ENCODE assay signal across 8 mouse cellular contexts in genomic region chr10:59965788-59966187, GRCm38 (mm10). TPM values are rescaled to one million over a fixed set of nuclear protein-coding genes. Genes with fewer than 3 reads are reported as not detected.
DNase-seq lines count a peak whose midpoint lies in the region; ATAC-seq lines count a peak whose summit lies in the region.

No protein-coding gene starts in this region.

- H3K4me1 ChIP-seq in forebrain, embryonic 10.5 days = peaks cover 58% of the 10 kb centered on the region
- H3K4me1 ChIP-seq in forebrain, embryonic 16.5 days (replicated peaks; ENCODE audit: control insufficient read depth, insufficient read depth, low read length) = peaks cover 20% of the 10 kb centered on the region
- peaks cover 22% of the 10 kb centered on the region for H3K4me1 ChIP-seq in kidney, embryonic 14.5 days (ENCODE audit: control insufficient read depth, insufficient read depth, low read length)
- peaks cover 39% of the 10 kb centered on the region for H3K4me1 ChIP-seq in forebrain, embryonic 13.5 days
- H3K4me1 ChIP-seq in neural tube, embryonic 13.5 days (replicated peaks) = peaks cover 37% of the 10 kb centered on the region

- DNase-seq in forebrain, embryonic 10.5 days (ENCODE audit: extremely low spot score, low spot score) = no peak
- DNase-seq in kidney, postnatal 4 days = no peak
- no peak for DNase-seq in Muller cell, postnatal 12 days (ENCODE audit: inconsistent ontology term)

- no peaks in the 10 kb centered on the region; the same call in 1 of the 2 replicates for H3K9me3 ChIP-seq in forebrain, embryonic 10.5 days
- no peaks in the 10 kb centered on the region for H3K9me3 ChIP-seq in forebrain, embryonic 16.5 days (ENCODE audit: control insufficient read depth, low read length)
- no peaks in the 10 kb centered on the region for H3K9me3 ChIP-seq in kidney, embryonic 14.5 days (ENCODE audit: control insufficient read depth, low read length)
- H3K9me3 ChIP-seq in forebrain, embryonic 13.5 days (replicated peaks) = no peaks in the 10 kb centered on the region
- H3K9me3 ChIP-seq in neural tube, embryonic 13.5 days = no peaks in the 10 kb centered on the region

- no peak overlapping the region for H3K9ac ChIP-seq in forebrain, embryonic 16.5 days (replicated peaks; ENCODE audit: low read depth, low read length)
- H3K9ac ChIP-seq in kidney, embryonic 14.5 days (ENCODE audit: low read depth, low read length) = peak overlapping the region; percentile 14; the same call in 1 of the 2 replicates
- H3K9ac ChIP-seq in forebrain, embryonic 13.5 days = no peak overlapping the region
- H3K9ac ChIP-seq in neural tube, embryonic 13.5 days = no peak overlapping the region

- H3K4me2 ChIP-seq in forebrain, embryonic 16.5 days (ENCODE audit: low read length) = no peak overlapping the region
- no peak overlapping the region for H3K4me2 ChIP-seq in kidney, embryonic 14.5 days (replicated peaks; ENCODE audit: low read depth, low read length)
- H3K4me2 ChIP-seq in forebrain, embryonic 13.5 days = no peak overlapping the region
- H3K4me2 ChIP-seq in neural tube, embryonic 13.5 days = no peak overlapping the region

- no peak for ATAC-seq in forebrain, embryonic 16.5 days
- ATAC-seq in kidney, embryonic 14.5 days (ENCODE audit: low FRiP score, low TSS enrichment) = no peak
- ATAC-seq in forebrain, embryonic 13.5 days = no peak
- ATAC-seq in neural tube, embryonic 13.5 days (ENCODE audit: low read depth) = no peak
- ATAC-seq in megakaryocyte-erythroid progenitor cell, adult 5-6 weeks (replicated peaks; ENCODE audit: low FRiP score, low TSS enrichment, poor library complexity, severe bottlenecking) = no peak

- peaks cover 3% of the 10 kb centered on the region; the same call in 1 of the 2 replicates for H3K27me3 ChIP-seq in forebrain, embryonic 10.5 days (ENCODE audit: poor library complexity, severe bottlenecking)
- H3K27me3 ChIP-seq in forebrain, embryonic 16.5 days (replicated peaks; ENCODE audit: control insufficient read depth, insufficient read depth, low read length) = no peaks in the 10 kb centered on the region
- H3K27me3 ChIP-seq in kidney, embryonic 14.5 days (ENCODE audit: control insufficient read depth, insufficient read depth, low read length) = no peaks in the 10 kb centered on the region
- no peaks in the 10 kb centered on the region for H3K27me3 ChIP-seq in forebrain, embryonic 13.5 days
- no peaks in the 10 kb centered on the region for H3K27me3 ChIP-seq in neural tube, embryonic 13.5 days

- H3K4me3 ChIP-seq in forebrain, embryonic 10.5 days = peak overlapping the region; percentile 43; the same call in 1 of the 2 replicates
- H3K4me3 ChIP-seq in forebrain, embryonic 16.5 days (replicated peaks; ENCODE audit: low read length) = no peak overlapping the region
- no peak overlapping the region for H3K4me3 ChIP-seq in kidney, embryonic 14.5 days (ENCODE audit: low read length)
- no peak overlapping the region for H3K4me3 ChIP-seq in forebrain, embryonic 13.5 days
- no peak overlapping the region for H3K4me3 ChIP-seq in neural tube, embryonic 13.5 days

- H3K27ac ChIP-seq in forebrain, embryonic 10.5 days = peak overlapping the region; percentile 91
- H3K27ac ChIP-seq in forebrain, embryonic 16.5 days (ENCODE audit: low read length) = no peak overlapping the region
- peak overlapping the region; percentile 80 for H3K27ac ChIP-seq in kidney, embryonic 14.5 days (ENCODE audit: low read depth, low read length)
- peak overlapping the region; percentile 70; the same call in 1 of the 2 replicates for H3K27ac ChIP-seq in forebrain, embryonic 13.5 days
- H3K27ac ChIP-seq in neural tube, embryonic 13.5 days (replicated peaks) = peak overlapping the region; percentile 75; the same call in 1 of the 2 replicates

- H3K36me3 ChIP-seq in forebrain, embryonic 10.5 days (replicated peaks) = no peaks in the 10 kb centered on the region
- no peaks in the 10 kb centered on the region for H3K36me3 ChIP-seq in forebrain, embryonic 16.5 days (ENCODE audit: control insufficient read depth, insufficient read depth)
- no peaks in the 10 kb centered on the region for H3K36me3 ChIP-seq in kidney, embryonic 14.5 days (ENCODE audit: control insufficient read depth, insufficient read depth, low read length)
- H3K36me3 ChIP-seq in forebrain, embryonic 13.5 days (ENCODE audit: poor library complexity, severe bottlenecking) = no peaks in the 10 kb centered on the region
- H3K36me3 ChIP-seq in neural tube, embryonic 13.5 days = no peaks in the 10 kb centered on the region

- 79% methylated on average over 8 of the region's 8 CpGs for WGBS in forebrain, embryonic 10.5 days
- 79% methylated on average over 8 of the region's 8 CpGs for WGBS in forebrain, embryonic 16.5 days
- 31% methylated on average over 8 of the region's 8 CpGs for WGBS in kidney, embryonic 14.5 days
- WGBS in forebrain, embryonic 13.5 days = 73% methylated on average over 8 of the region's 8 CpGs
- WGBS in neural tube, embryonic 13.5 days = 55% methylated on average over 8 of the region's 8 CpGs

RNA-seq across cellular contexts. Expression of gene Ddit4, which starts 14.2 kb away (rescaled TPM):
- polyA plus RNA-seq in forebrain, embryonic 10.5 days (2016; fragmentation: Nextera tagmentation; extraction: Ambion mirVana) = 32.7 and 35.3 TPM in 2 replicates
- 75.5 and 79.6 TPM in 2 replicates for polyA plus RNA-seq in forebrain, embryonic 16.5 days (2015; fragmentation: Nextera tagmentation; extraction: Ambion mirVana)
- polyA plus RNA-seq in kidney, embryonic 14.5 days (2014; fragmentation: Nextera tagmentation; extraction: Ambion mirVana) = 1.8 and 2.9 TPM in 2 replicates
- polyA plus RNA-seq in forebrain, embryonic 13.5 days (2015; fragmentation: Nextera tagmentation; extraction: Ambion mirVana) = 69.3 and 71.3 TPM in 2 replicates
- polyA plus RNA-seq in neural tube, embryonic 13.5 days (2015; fragmentation: Nextera tagmentation; extraction: Ambion mirVana) = 72.8 and 78.2 TPM in 2 replicates
- 2.0 and 3.0 TPM in 2 replicates for total RNA-seq in megakaryocyte-erythroid progenitor cell, adult 5-6 weeks (2014; fragmentation: Nextera tagmentation)
- total RNA-seq in megakaryocyte-erythroid progenitor cell, adult 5-6 weeks (2017) = 2.0 and 4.4 TPM in 2 replicates

RNA-seq across cellular contexts. Expression of gene Ascc1, which starts 36.8 kb away (rescaled TPM):
- 33.5 and 34.7 TPM in 2 replicates for polyA plus RNA-seq in forebrain, embryonic 10.5 days (2016; fragmentation: Nextera tagmentation; extraction: Ambion mirVana)
- polyA plus RNA-seq in forebrain, embryonic 16.5 days (2015; fragmentation: Nextera tagmentation; extraction: Ambion mirVana) = 45.1 and 50.0 TPM in 2 replicates
- 45.8 and 47.4 TPM in 2 replicates for polyA plus RNA-seq in kidney, embryonic 14.5 days (2014; fragmentation: Nextera tagmentation; extraction: Ambion mirVana)
- 42.1 and 43.1 TPM in 2 replicates for polyA plus RNA-seq in forebrain, embryonic 13.5 days (2015; fragmentation: Nextera tagmentation; extraction: Ambion mirVana)
- polyA plus RNA-seq in neural tube, embryonic 13.5 days (2015; fragmentation: Nextera tagmentation; extraction: Ambion mirVana) = 41.7 and 44.5 TPM in 2 replicates
- total RNA-seq in megakaryocyte-erythroid progenitor cell, adult 5-6 weeks (2014; fragmentation: Nextera tagmentation) = 30.8 and 36.1 TPM in 2 replicates
- 34.3 and 34.7 TPM in 2 replicates for total RNA-seq in megakaryocyte-erythroid progenitor cell, adult 5-6 weeks (2017)

RNA-seq across cellular contexts. Expression of gene Anapc16, which starts 37.1 kb away (rescaled TPM):
- 96.8 and 108 TPM in 2 replicates for polyA plus RNA-seq in forebrain, embryonic 10.5 days (2016; fragmentation: Nextera tagmentation; extraction: Ambion mirVana)
- polyA plus RNA-seq in forebrain, embryonic 16.5 days (2015; fragmentation: Nextera tagmentation; extraction: Ambion mirVana) = 112 and 115 TPM in 2 replicates
- polyA plus RNA-seq in kidney, embryonic 14.5 days (2014; fragmentation: Nextera tagmentation; extraction: Ambion mirVana) = 106 and 108 TPM in 2 replicates
- 122 TPM in 2 replicates for polyA plus RNA-seq in forebrain, embryonic 13.5 days (2015; fragmentation: Nextera tagmentation; extraction: Ambion mirVana)
- 98.1 and 118 TPM in 2 replicates for polyA plus RNA-seq in neural tube, embryonic 13.5 days (2015; fragmentation: Nextera tagmentation; extraction: Ambion mirVana)
- total RNA-seq in megakaryocyte-erythroid progenitor cell, adult 5-6 weeks (2014; fragmentation: Nextera tagmentation) = 59.5 and 72.3 TPM in 2 replicates
- total RNA-seq in megakaryocyte-erythroid progenitor cell, adult 5-6 weeks (2017) = 42.1 and 43.2 TPM in 2 replicates
